Mouse (Mus musculus) Patski (cell line): Measurements from ENCODE around the gene Gps2. TPM values are rescaled to one million over a fixed set of nuclear protein-coding genes. Genes with fewer than 3 reads are reported as not detected.
A peak's percentile ranks its signal among the peaks of the same experiment; 100 is the strongest.

ENCODE experiments used
- ATAC-seq: fragments of 100-300 bp; one replicate; pipeline ENCODE4 v1.8.0; 2021
- CTCF ChIA-PET: fragments of 350-600 bp; sonication (Branson Sonifier 250); formaldehyde crosslinking; loops from one replicate; lab custom pipeline; 2022; ENCODE audit warnings: inconsistent platforms; lab: Charles Lee
- POLR2A ChIA-PET: fragments of 350-600 bp; sonication (Branson Sonifier 250); formaldehyde crosslinking; loops from one replicate; lab custom pipeline; 2022; ENCODE audit warnings: antibody characterized with exemption, inconsistent platforms; lab: Charles Lee
- DNase-seq: peaks from one replicate; pipeline ENCODE4 v3.0.0-alpha.2; 2011; ENCODE audit warnings: low read depth, low spot score
- H3K27me3 ChIP-seq: fragments of 371-371 bp; one replicate; pipeline ENCODE4 v1.5.1; 2021
- CTCF ChIP-seq: fragments of 100-300 bp; IDR thresholded peaks from one replicate; pipeline ENCODE4 v1.5.1; 2021
- in situ Hi-C: fragments of 300-500 bp; cut with MboI; formaldehyde crosslinking; loops from 3 replicates; pipeline ENCODE4 v1.11.1; 2018; ENCODE audit warnings: low pct_unique_long_range_greater_than_20kb, mixed read lengths
- polyA plus RNA-seq: library from polyadenylated mRNA; unstranded; gene quantifications from one replicate; pipeline ENCODE4 v1.2.3, GENCODE M21; 2021

The Gps2 gene
- 55.6 TPM for polyA plus RNA-seq

GRCm38 (mm10) chr11:69913554-69914371, at the start of gene Gps2:
Gene Gps2 (plus strand): TSS chr11:69913888.
- ChIA-PET CTCF (interaction anchor here (1.0 kb wide), 1 partner anchor 24 kb away, joined by 3 read pairs; no protein-coding TSS in a partner anchor), POLR2A (interaction anchor here (0.7 kb wide), 1 partner anchor 32 kb away, joined by 3 read pairs; no protein-coding TSS in a partner anchor)
- no peak for TF ChIP-seq CTCF
- H3K27me3 ChIP-seq, result no peaks in the 10 kb centered on the region
- in situ Hi-C loops, result no loop called here
- DNase-seq, result peak; percentile 53
- ATAC-seq, result peak; percentile 57

GRCm38 (mm10) chr11:69864138-69864860, 49.4 kb upstream of the Gps2 start:
- TF ChIP-seq CTCF, result no peak
- no peak for DNase-seq
- in situ Hi-C loops, result no loop called here
- POLR2A ChIA-PET, result no interaction called here
- CTCF ChIA-PET, result interaction anchor here (1.4 kb wide), 1 partner anchor 58 kb away, joined by 3 read pairs; no protein-coding TSS in a partner anchor
- no peak for ATAC-seq
- H3K27me3 ChIP-seq, result peaks cover 24% of the 10 kb centered on the region

GRCm38 (mm10) chr11:69865561-69865960, 48.1 kb upstream of the Gps2 start:
- DNase-seq, result no peak
- H3K27me3 ChIP-seq, result peaks cover 19% of the 10 kb centered on the region
- CTCF ChIA-PET, result interaction anchor here (1.4 kb wide), 1 partner anchor 59 kb away, joined by 3 read pairs; no protein-coding TSS in a partner anchor
- POLR2A ChIA-PET, result no interaction called here
- no peak for TF ChIP-seq CTCF
- in situ Hi-C loops, result no loop called here
- no peak for ATAC-seq

GRCm38 (mm10) chr11:69867335-69867734, 46.4 kb upstream of the Gps2 start:
- no peak for ATAC-seq
- H3K27me3 ChIP-seq, result peaks cover 16% of the 10 kb centered on the region
- CTCF ChIA-PET, result interaction anchor here (1.3 kb wide), 1 partner anchor 9 kb away, joined by 3 read pairs; no protein-coding TSS in a partner anchor
- POLR2A ChIA-PET, result no interaction called here
- in situ Hi-C loops, result no loop called here
- no peak for DNase-seq
- TF ChIP-seq CTCF, result no peak

GRCm38 (mm10) chr11:69870289-69871069, 43.2 kb upstream of the Gps2 start:
- TF ChIP-seq CTCF, result no peak
- in situ Hi-C loops, result no loop called here
- no peak for ATAC-seq
- DNase-seq, result no peak
- peaks cover 10% of the 10 kb centered on the region for H3K27me3 ChIP-seq
- CTCF ChIA-PET, result no interaction called here
- POLR2A ChIA-PET, result interaction anchor here (1.5 kb wide), 1 partner anchor 20 kb away, joined by 4 read pairs; no protein-coding TSS in a partner anchor

GRCm38 (mm10) chr11:69871822-69872221, 41.9 kb upstream of the Gps2 start:
- H3K27me3 ChIP-seq, result peaks cover 10% of the 10 kb centered on the region
- DNase-seq (no peak), ATAC-seq (no peak)
- in situ Hi-C loops, result no loop called here
- ChIA-PET CTCF (interaction anchor here (0.9 to 1.2 kb wide), 2 partner anchors 21 to 113 kb away, joined by 3 to 4 read pairs; no protein-coding TSS in a partner anchor), POLR2A (no interaction called here)
- no peak for TF ChIP-seq CTCF

- ChIA-PET CTCF (interaction anchor here (0.9 to 1.2 kb wide), 2 partner anchors 22 to 113 kb away, joined by 3 to 4 read pairs; no protein-coding TSS in a partner anchor), POLR2A (no interaction called here)
- no peak for ATAC-seq
- peaks cover 10% of the 10 kb centered on the region for H3K27me3 ChIP-seq
- DNase-seq, result no peak
- TF ChIP-seq CTCF, result no peak
- in situ Hi-C loops, result no loop called here
Observed at GRCm38 (mm10) chr11:69872451-69872850, 41.2 kb upstream of the Gps2 start.

- no peak for ATAC-seq
- no peaks in the 10 kb centered on the region for H3K27me3 ChIP-seq
- ChIA-PET POLR2A (no interaction called here), CTCF (interaction anchor here (1.4 to 1.5 kb wide), 3 partner anchors 8 to 145 kb away, joined by 3 to 5 read pairs (median 3); no protein-coding TSS in a partner anchor)
- no peak for DNase-seq
- TF ChIP-seq CTCF, result no peak
- in situ Hi-C loops, result loop anchor here (5.0 kb wide), 3 partner anchors 69 to 194 kb away; partner anchors contain the start of genes Polr2a, Senp3 and Tmem102
Observed at GRCm38 (mm10) chr11:69876186-69876585, 37.5 kb upstream of the Gps2 start.

- DNase-seq (no peak), ATAC-seq (no peak)
- in situ Hi-C loops, result loop anchor here (5.0 kb wide), 3 partner anchors 70 to 195 kb away; partner anchors contain the start of genes Polr2a, Senp3 and Tmem102
- POLR2A ChIA-PET, result no interaction called here
- H3K27me3 ChIP-seq, result no peaks in the 10 kb centered on the region
- no peak for TF ChIP-seq CTCF
- CTCF ChIA-PET, result interaction anchor here (0.7 to 2.1 kb wide), 8 partner anchors 9 to 146 kb away, joined by 3 to 12 read pairs (median 3); no protein-coding TSS in a partner anchor
Observed at GRCm38 (mm10) chr11:69876867-69877266, 36.8 kb upstream of the Gps2 start.
